Mouse (Mus musculus) ovary, postnatal 10 days (tissue): Measurements from ENCODE around the gene A930002H24Rik.
"Not testable (repeated sequence)": the region's sequence is repeated elsewhere in the genome, so short reads cannot be mapped to it uniquely, and the experiment has no call there.

Experiments
- DNase-seq: peaks from one replicate; pipeline ENCODE4 v3.0.0; 2022; ENCODE audit warnings: low spot score

A930002H24Rik gene

DNA sequence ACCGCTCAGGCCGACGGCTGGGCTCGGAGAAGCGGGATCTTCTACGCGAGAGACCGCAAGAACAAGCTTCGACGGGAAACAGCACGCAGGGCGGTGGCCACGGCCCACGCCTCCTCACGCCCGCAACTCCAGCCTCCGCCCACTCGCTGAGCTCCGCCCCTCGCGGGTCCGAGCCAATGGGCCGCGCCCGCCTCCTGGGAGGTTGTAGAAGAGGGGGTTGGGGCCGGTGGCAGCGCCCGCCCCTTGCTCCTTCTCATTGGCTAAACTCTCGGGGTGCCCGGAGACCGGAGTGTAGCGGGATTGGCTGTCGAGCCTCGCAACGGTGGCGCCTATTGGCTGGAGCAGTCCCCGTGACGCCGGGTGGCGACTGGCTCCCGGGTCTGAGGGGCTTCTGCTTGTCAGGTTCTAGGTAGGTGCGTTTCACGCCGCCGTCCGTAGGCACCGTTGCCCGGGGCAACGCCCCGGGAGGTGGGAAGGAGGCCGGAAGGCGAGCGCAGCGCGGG is at the start of gene A930002H24Rik:
A930002H24Rik (minus strand) TSS at position 145 of the 503 bp plus-strand sequence.
- peak; percentile 94 for DNase-seq

DNA sequence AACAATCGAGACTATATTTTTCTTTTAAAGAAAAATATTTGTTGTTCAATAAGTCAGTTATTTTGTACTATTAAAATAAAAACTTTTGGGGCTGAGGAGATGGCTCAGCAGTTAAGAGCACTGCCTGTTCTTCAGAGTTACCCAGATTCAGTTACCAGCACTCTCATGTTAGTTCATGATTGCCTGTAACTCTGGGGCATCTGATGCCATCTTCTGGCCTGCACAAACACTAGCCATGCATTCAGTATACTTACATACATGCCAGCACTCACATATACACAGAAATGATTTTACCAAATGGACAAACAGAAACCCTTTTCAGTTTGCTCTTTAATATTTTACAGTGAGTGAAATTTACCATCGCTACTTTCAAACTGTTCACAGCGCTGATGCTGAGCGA is 45.7 kb upstream of the A930002H24Rik start:
- no peak for DNase-seq

DNA sequence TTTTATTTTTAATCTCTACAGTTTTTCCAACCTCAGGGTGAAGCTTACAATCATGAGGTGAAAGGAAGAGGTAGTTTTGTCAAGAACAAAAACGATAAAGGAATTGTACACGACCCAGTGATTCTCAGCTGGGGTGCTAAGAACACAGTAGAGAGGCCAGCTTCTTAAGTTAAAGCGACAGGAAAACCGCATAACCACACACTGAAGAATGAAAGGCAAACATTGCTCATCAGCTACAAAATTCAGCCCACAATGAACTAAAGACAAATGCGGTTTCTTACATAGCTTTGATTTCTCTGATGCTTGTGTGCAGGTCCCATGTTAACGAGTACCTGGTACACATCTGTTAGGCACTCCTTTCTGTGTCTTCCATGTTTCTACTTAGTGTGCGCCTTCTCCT is 33.5 kb upstream of the A930002H24Rik start:
- no peak for DNase-seq

DNA sequence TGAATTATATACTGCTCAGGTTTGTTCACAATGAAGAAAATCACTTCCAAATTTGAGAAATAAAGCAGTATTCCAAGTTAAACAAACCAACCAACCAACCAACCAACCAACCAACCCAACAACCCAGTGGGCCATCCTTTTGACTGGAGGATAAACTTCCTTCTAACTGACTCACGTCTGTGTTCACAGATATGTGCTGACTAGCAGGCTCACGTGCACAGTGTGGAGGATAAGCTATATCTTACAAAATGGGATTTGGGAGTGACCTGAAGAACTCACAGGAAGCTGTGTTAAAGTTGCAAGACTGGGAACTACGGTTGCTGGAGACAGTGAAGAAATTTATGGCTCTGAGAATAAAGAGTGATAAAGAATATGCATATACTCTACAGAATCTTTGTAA is 32.2 kb upstream of the A930002H24Rik start:
- DNase-seq = no peak

DNA sequence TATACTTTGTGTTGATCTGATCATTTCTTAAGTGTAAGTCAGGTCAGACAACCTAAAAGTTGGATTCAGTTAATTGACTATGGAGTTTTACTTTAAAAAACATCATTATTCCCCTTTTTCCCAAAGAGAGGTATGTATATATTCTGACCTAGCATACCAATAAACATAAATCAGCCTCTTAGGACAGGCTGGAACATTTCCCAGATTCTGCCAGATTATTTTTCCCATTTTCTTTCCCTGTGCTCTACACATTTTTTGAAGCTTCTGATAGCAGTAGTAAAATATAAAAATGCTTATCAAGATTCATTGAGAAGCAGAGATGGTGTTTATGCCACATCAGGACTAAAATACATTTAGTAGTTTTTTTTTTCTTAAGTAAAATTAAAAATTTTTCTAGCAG is 27.0 kb upstream of the A930002H24Rik start:
- DNase-seq = no peak

DNA sequence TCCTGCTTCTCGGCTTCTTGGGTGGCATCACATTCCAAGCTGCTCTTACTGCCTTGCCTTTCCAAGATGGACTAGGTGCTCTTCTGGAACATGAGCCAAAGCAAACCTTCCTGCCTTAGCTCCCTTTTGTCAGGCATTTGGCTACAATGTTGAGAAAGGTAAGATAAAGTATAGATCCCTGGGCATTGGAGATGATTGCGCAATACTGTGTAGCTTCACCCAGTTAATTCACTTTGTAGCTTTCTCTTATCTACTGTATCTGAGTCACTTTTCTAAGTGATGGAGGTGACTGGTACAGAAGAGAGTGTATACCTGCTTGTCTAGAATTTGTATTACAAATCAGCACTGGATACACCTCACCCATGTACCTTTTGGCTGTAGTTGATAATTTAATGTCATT is 23.4 kb upstream of the A930002H24Rik start:
- DNase-seq = no peak

DNA sequence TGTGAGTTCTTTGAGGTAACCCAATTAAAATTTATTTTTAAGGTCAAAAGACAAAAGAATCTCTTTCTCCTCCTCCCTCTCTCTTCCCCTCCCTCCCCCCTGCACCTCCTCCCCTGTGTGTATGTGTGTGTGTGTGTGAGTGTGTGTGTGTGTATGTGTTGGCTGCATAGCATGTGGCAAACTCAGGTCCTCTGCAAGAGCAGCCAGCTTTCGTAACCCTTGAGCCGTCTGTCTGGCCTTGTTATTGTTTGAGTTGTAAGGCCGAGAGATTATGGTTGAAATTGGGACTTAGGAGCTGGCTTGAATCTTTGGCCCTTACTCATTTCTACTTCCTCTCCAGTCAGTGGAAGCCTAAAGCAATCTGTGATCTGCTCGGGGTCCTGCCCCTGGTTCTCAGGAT is 16.4 kb upstream of the A930002H24Rik start:
- DNase-seq = no peak

DNA sequence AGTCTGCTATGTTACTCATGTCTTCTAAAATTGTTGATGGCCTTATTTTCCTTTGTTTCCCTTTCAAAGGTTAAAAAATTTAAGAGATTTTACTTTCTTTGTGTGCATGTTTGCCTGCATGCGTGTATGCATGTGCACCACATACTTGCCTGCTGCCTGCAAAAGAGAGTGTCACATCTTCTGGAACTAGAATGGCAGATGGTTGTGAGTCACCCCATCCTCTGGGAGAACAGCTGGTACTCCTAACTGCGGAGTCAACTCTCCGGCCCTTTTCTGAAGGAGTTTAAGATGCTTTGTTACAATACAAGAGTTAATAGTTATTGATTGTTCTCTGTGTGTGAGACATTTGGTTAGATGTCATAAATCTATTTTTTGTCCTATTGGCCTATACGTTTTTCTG is 15.3 kb upstream of the A930002H24Rik start:
- no peak for DNase-seq

DNA sequence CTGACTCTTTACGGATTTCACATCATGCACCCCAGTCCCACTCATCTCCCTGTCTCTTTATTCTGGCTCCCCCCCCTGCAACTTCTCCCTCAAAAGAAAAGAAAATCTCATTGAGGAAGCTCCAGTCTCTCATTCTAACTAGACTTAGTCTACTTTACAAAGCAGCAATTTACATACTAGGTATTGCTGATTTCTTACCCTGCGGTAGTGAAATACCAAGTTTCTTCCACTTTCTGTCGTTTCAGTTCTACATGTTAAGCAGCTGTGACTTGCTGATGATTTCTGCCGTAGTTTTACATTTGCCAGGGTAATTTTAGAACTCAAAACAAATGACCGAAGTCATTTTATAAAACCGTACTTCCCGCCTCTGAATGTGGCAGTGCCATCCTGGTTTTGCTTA is 8.2 kb upstream of the A930002H24Rik start:
- no peak for DNase-seq

DNA sequence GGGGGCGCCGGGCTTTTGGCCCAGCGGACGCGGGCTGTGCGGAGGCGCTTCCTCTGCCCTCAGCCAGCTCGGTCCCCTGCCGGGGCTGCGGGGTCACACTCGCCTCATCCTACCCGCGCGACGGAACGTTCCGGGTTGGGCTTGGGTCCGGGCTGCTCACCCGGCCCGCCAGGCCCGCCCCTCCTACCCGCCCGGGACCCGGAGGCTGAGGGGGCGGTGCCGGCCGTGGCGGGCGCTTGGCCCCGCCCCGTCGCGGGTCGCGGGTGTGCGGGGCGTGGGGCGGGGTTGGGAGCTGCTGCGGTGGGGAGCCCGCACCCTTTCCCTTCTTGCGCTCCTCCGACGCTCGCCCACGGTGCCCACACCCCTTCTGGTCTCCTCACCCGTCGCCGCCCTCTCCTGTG is 580 bp upstream of the A930002H24Rik start:
- DNase-seq = peak; percentile 52

DNA sequence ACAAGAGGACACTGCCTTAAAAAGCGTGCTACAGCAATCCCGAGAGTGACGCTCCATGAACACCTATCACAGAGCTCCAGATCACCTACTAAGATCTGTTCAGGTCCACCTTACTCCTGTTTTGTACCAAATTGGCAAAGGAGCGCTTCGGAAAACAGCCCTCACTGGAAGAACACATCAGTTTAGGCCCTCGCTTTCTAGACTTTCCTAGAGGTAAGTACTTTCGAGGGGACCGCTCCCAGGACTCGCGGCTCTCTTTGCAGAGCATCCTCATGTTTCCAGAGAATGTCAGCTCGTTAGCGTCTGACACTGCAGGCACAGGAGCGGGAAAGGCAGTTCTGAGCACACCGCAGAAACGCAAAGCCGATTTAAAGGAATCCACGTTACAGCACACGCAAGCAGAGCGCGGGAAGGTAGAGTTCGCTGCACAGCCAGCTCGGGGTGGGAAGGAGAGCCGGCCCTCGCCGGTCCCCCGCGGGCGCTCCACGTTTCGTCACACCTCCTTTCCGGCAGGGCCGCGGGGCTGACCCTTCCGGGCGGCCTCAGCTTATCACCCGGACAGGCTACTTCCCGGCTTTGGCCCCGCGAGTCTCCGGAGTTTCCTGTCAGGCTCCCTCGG is 470 bp downstream of the A930002H24Rik start, which contains the start of gene Fer:
Fer (plus strand) TSS at position 51 of the 619 bp plus-strand sequence.
- no peak for DNase-seq

DNA sequence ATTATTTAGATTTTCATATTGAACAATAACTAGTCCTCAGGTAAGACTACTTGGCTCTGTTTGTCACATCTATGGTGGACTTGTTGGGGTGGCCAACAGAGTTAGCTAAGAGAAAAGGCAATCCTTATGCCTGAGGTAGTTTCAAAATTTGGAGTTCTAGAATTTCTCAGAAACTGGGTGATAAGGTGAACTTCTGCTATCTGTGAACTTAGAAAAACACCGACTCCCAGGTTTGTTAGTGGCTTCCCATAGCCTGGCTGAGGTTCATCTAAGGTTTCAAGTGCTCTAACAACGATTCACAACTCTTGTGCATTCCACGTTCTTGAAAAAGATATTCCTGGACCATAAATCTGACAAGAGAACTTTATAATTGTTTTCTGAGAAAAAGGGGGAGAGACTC is 1.2 kb downstream of the A930002H24Rik start:
- no peak for DNase-seq

DNA sequence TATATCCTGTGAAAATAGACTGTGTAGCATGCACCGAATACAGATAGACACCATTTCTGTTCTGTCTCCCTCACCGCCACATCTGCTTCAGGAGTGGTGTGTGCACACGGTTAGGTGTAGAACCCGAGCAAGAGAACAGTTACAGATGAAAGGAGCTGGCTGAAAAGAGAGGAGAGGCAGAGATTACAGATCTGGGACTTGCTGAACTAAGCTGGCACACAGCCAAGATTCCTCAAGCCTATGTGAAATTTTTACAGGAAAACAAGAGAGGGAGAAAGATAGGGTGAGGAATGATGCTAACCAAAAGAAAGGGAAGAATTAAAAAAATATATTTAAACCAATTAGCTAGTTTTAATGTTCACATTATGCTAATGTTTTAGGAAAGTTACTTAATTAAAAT is 2.6 kb downstream of the A930002H24Rik start:
- no peak for DNase-seq

DNA sequence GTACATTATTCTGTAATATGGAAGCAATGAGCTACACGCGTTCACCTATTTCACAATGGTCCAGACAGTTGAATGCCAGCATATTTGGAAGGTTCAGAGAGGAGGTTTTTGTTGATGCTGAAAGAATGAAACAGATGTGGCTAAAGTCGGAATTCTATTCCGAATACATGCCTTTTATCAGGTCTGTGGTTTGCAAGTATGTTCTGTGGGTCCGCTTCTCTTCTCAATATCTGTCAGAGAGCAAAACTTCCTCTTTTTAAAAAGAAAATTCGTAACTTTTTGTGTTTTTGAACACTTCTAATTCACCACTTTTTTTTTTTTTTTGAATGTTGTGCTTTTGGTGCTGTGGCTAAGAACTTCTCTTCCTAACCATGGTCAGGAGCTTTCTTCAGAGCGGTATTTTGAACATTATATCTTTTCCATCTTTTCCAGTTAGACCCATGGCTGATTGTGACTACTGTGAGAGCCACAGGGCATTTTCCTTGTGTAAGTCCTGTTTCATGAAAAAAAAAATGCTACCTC is 6.5 kb downstream of the A930002H24Rik start:
- DNase-seq = no peak

DNA sequence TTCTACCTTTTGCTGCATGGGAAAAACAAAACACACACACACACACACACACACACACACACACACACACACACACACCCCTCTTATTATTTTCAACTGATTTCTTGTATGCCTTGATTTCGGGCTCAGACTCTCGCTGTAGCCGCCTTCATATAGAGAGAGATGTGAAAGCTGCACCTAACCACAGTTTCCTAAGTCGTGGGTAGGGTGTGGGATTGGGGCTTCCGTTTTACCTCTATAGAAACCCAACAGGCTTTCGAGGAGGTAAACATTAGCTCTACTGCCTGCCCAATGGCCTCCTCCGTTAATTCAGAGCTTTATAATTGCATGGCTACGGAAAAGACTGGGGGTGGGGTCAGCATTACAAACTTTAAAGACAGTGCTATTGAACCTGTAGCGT is 13.6 kb downstream of the A930002H24Rik start:
- no peak for DNase-seq

DNA sequence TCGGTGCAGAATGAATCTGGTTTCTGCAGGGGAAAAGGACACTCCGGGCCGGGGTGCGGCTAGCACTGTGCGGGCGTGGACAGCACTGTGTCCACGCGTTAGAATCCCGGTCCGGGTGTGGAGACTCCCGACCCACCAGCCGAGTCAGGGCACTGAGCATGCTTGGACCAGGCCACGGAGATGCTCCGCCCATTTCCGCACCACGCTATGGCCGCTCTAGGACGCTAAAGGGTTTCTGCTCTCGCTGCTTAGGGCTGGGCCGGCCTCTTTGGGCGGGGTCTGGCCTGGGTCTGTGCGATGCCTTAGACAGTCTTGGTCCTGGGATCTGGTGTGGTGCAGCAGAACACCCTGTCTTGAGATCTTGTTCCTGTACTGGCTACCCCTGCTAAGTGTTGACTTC is 14.0 kb downstream of the A930002H24Rik start:
- peak; percentile 68 for DNase-seq

DNA sequence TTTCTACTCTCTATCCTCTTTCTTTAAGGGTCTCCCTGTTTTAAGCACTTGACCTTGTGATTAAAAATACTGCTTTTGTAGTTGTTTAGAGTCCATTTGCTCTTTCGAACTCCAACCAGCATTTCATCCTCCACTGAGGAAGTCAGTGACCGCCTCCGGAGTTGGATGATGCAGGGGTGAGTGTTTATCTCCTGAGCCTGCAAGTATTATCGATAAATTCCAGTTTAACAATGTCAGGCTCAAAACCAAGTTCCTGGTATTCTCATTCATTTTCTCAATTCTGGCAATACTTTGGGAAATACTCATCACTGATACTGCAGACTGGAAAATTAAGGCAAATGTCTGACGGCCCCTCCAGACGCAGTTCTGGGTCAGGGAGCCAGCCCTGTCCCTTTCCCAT is 14.4 kb downstream of the A930002H24Rik start:
- DNase-seq = no peak

DNA sequence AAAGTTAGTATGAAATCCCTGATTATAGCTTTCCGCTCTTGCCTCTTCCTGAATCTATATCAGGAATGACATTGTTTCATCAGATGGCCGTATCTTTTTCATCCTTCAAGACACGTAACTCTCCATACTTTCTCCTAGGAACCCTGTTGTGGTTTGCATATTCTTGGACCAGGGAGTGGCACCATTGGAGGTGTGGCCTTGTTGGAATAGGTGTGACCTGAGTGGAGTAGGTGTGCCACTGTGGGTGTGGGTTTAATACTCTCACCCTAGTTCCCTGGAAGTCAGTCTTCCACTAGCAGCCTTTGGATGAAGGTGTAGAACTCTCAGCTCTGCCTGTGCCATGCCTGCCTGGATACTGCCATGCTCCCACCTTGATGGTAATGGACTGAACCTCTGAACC is 17.8 kb downstream of the A930002H24Rik start:
- DNase-seq = not testable (repeated sequence)

DNA sequence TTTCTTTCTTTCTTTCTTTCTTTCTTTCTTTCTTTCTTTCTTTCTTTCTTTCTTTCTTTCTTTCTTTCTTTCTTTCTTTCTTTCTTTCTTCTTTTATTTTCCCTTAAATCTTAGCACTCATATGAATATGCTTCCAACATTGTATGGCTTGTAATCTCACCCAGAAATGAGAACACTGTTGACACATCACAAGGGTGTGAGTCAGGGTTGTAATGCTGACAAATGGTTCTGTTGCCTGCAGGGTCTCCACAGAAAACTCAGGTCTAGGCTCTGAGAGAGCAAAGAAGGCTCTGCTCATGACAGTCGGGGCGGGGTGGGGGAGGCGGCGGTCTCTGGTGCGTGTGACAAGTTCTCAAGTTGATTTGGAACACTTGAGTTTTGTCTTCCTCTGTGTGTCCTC is 18.7 kb downstream of the A930002H24Rik start:
- no peak for DNase-seq

DNA sequence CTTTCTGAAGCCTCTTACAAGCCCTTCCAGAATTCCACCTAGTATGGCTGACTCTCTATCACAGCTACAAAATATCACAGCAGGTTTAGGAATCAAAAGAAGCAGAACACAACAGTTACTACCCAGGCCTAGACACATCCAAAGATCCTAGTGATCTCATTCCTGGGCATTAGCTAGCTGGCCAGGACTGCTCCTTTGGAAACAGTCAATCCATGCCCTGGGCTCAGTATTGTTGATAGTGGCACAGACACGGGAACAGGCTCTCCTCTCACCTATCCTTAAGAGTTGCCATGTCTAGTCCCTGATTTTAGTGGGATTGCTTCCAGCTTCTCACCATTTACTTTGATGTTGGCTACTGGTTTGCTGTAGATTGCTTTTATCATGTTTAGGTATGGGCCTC is 21.4 kb downstream of the A930002H24Rik start:
- DNase-seq = no peak

DNA sequence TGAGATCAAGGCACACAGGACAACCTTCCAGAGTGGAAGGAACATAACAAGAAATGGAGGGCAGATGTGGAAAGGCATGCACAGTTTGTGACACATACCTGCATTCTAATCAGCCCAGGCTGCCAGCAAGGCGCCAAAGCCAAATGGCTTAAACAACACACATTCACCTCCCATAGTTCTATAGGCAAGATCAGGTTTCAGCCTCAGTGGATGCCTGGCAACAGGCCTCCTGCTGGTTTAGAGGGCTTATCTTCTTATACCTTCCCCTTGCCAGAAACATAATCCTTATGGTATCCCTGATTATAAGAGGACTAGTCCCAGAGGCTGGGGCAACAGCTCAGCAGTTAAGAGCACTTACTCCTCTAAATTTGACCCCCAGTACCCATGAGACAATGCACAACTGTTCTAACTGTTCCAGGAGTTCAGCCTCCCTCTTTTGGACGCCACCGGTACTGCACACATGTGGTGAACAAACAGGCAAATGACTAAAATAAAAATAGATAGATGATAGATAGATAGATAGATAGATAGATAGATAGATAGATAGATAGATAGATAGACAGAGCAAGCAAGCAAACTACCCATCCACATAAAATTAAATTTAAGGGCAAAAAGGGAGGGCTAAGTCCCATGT is 23.8 kb downstream of the A930002H24Rik start:
- no peak for DNase-seq

DNA sequence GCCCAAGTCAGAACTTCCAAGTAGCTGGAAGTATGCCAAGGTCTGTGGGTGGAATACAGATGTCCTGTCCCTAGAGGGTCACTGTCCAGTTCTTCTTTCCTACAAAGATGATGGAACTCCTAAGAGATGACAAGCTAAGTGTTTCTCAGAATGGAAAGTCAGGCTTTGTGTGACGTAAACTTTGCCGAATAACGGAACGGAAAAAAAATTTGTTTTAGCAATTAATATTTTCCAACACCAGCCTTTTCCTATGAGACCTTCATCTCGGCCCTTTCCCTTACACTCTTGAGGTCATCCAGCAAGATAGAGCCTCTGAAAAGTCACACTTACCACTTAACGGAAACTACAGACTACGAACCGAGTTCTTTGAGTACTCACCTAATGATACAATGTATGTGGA is 25.4 kb downstream of the A930002H24Rik start:
- no peak for DNase-seq

DNA sequence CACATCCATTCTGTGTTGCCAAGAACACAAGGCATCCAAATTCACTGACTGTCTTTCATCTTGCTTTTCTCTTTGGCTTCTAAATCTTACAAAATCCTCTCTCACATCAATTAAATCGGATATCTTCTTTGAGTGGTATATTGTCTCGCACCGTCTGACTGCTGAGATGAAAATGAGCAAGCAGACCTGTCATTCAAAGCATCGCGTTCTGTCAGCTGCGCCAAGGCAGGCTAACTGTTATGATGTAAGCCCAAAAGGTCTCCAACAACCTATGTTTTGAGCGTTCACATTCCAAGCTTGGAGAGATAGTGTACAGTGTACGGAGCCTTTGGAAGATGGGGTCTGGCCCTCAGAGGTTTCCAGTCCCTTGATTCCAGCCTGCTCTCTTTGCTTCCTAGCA is 26.9 kb downstream of the A930002H24Rik start:
- DNase-seq = no peak

DNA sequence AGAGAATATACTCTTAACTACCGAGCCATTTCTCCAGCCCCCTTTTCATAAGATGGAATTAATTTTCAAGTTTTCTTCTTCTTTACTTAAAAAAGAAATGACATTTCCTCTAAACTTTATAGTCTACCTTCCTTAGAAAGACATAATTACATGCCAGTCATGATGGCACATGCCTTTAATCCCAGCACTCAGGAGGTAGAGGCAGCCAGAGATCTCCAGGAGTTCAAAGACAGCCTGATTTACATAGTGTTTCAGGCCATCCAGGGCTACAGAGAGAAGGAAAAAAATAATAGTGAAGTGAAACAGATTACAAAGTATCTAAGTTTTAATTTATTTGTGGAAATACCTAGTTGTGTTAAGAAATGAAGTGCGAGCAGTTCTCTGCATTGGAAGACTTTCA is 27.4 kb downstream of the A930002H24Rik start:
- no peak for DNase-seq
